Mouse (Mus musculus) liver, embryonic 12.5 days (tissue): ENCODE data around the gene Ntm. TPM values are rescaled to one million over a fixed set of nuclear protein-coding genes. Genes with fewer than 3 reads are reported as not detected.

Experiments used
- ATAC-seq: fragments of 200-750 bp; cut with Nextera tagmentation; 2 replicates; pipeline ENCODE4 v1.8.0; 2017; ENCODE audit warnings: moderate number of reproducible peaks, mild to moderate bottlenecking, moderate library complexity
- H3K27ac ChIP-seq: fragments of 300-500 bp; sonication (generic); 2 replicates; pipeline ENCODE4 v1.5.1; 2016; ENCODE audit warnings: mild to moderate bottlenecking
- H3K27me3 ChIP-seq: fragments of 300-500 bp; sonication (generic); replicated peaks from 2 replicates; pipeline ENCODE4 v1.6.1; 2016; ENCODE audit warnings: mild to moderate bottlenecking, moderate library complexity
- H3K36me3 ChIP-seq: fragments of 300-500 bp; sonication (generic); 2 replicates; pipeline ENCODE4 v1.6.1; 2016; ENCODE audit warnings: mild to moderate bottlenecking, moderate library complexity
- H3K4me1 ChIP-seq: fragments of 300-500 bp; sonication (generic); 2 replicates; pipeline ENCODE4 v1.6.1; 2016
- H3K4me2 ChIP-seq: fragments of 300-500 bp; sonication (generic); 2 replicates; pipeline ENCODE4 v1.6.1; 2016; ENCODE audit warnings: mild to moderate bottlenecking, moderate library complexity
- H3K4me3 ChIP-seq: fragments of 300-500 bp; sonication (generic); 2 replicates; pipeline ENCODE4 v1.5.1; 2016; ENCODE audit warnings: mild to moderate bottlenecking, moderate library complexity
- H3K9ac ChIP-seq: fragments of 300-500 bp; sonication (generic); 2 replicates; pipeline ENCODE4 v1.6.1; 2016; ENCODE audit warnings: mild to moderate bottlenecking, moderate library complexity
- H3K9me3 ChIP-seq: fragments of 300-500 bp; sonication (generic); replicated peaks from 2 replicates; pipeline ENCODE4 v1.6.1; 2016; ENCODE audit warnings: mild to moderate bottlenecking, moderate library complexity
- WGBS: fragments of 180-500 bp; shearing (Covaris S2); methylation state at CpG from one replicate; pipeline ENCODE4 v1.1.7; 2016; ENCODE audit not compliant: insufficient replicate concordance; 5-methylcytosine and 5-hydroxymethylcytosine counted together
- polyA plus RNA-seq: library from polyadenylated mRNA; unstranded; fragments of >200 nt; fragmentation: Nextera tagmentation; extraction: Ambion mirVana; gene quantifications from 2 replicates; pipeline ENCODE4 v1.2.1, GENCODE M21; 2016

Gene Ntm
- polyA plus RNA-seq, 1 experiment from 2014 or later: 1.7 TPM

- ATAC-seq: no peak
- Histone ChIP-seq H3K27ac (no peak overlapping the region), H3K36me3 (no peaks in the 10 kb centered on the region), H3K27me3 (no peaks in the 10 kb centered on the region), H3K4me3 (no peak overlapping the region), H3K4me1 (no peaks in the 10 kb centered on the region), H3K9me3 (no peaks in the 10 kb centered on the region), H3K9ac (no peak overlapping the region), H3K4me2 (no peak overlapping the region)
- 46% methylated on average over 8 of the region's 8 CpGs for WGBS
These were observed 317.0 kb downstream of the Ntm start for GRCm38 (mm10) chr9:29645796-29646400.

- H3K27ac ChIP-seq: no peak overlapping the region
- H3K36me3 ChIP-seq: no peaks in the 10 kb centered on the region
- H3K27me3 ChIP-seq: no peaks in the 10 kb centered on the region
- no peak overlapping the region for H3K4me3 ChIP-seq
- ATAC-seq: no peak
- H3K4me1 ChIP-seq: no peaks in the 10 kb centered on the region
- H3K9me3 ChIP-seq: no peaks in the 10 kb centered on the region
- no peak overlapping the region for H3K4me2 ChIP-seq
- H3K9ac ChIP-seq: no peak overlapping the region
- 12% methylated on average over 11 of the region's 11 CpGs for WGBS
These were observed 319.8 kb downstream of the Ntm start for GRCm38 (mm10) chr9:29642997-29643657.

GRCm38 (mm10) chr9:29637335-29637734, 325.6 kb downstream of the Ntm start:
- ATAC-seq: no peak

GRCm38 (mm10) chr9:29617181-29617580, 345.8 kb downstream of the Ntm start:
- no peaks in the 10 kb centered on the region for H3K9me3 ChIP-seq
- H3K4me2 ChIP-seq: no peak overlapping the region
- no peaks in the 10 kb centered on the region for H3K4me1 ChIP-seq
- 62% methylated on average over 5 of the region's 5 CpGs for WGBS
- H3K36me3 ChIP-seq: no peaks in the 10 kb centered on the region
- no peaks in the 10 kb centered on the region for H3K27me3 ChIP-seq
- H3K9ac ChIP-seq: no peak overlapping the region
- no peak overlapping the region for H3K27ac ChIP-seq
- no peak overlapping the region for H3K4me3 ChIP-seq
- no peak for ATAC-seq

More at GRCm38 (mm10) chr9:29637335-29637734, 325.6 kb downstream of the Ntm start:
- WGBS: 69% methylated on average over 8 of the region's 8 CpGs
- Histone ChIP-seq H3K27ac (no peak overlapping the region), H3K4me1 (no peaks in the 10 kb centered on the region), H3K9me3 (no peaks in the 10 kb centered on the region), H3K27me3 (no peaks in the 10 kb centered on the region), H3K36me3 (no peaks in the 10 kb centered on the region), H3K9ac (no peak overlapping the region), H3K4me3 (no peak overlapping the region), H3K4me2 (no peak overlapping the region)

GRCm38 (mm10) chr9:29612020-29612612, 350.8 kb downstream of the Ntm start:
- Histone ChIP-seq H3K27me3 (no peaks in the 10 kb centered on the region), H3K4me1 (no peaks in the 10 kb centered on the region), H3K27ac (no peak overlapping the region), H3K36me3 (no peaks in the 10 kb centered on the region), H3K4me2 (no peak overlapping the region), H3K4me3 (no peak overlapping the region), H3K9ac (no peak overlapping the region), H3K9me3 (no peaks in the 10 kb centered on the region)
- 70% methylated on average over 7 of the region's 7 CpGs for WGBS
- no peak for ATAC-seq

GRCm38 (mm10) chr9:29610867-29611266, 352.1 kb downstream of the Ntm start:
- ATAC-seq: no peak
- WGBS: 75% methylated on average over 2 of the region's 2 CpGs

GRCm38 (mm10) chr9:29597665-29598064, 365.3 kb downstream of the Ntm start:
- Histone ChIP-seq H3K4me1 (no peaks in the 10 kb centered on the region), H3K9me3 (no peaks in the 10 kb centered on the region), H3K4me2 (no peak overlapping the region), H3K9ac (no peak overlapping the region), H3K36me3 (no peaks in the 10 kb centered on the region), H3K27me3 (no peaks in the 10 kb centered on the region), H3K4me3 (no peak overlapping the region), H3K27ac (no peak overlapping the region)
- no peak for ATAC-seq
- 32% methylated on average over 4 of the region's 4 CpGs for WGBS

More at GRCm38 (mm10) chr9:29610867-29611266, 352.1 kb downstream of the Ntm start:
- Histone ChIP-seq H3K27me3 (no peaks in the 10 kb centered on the region), H3K4me1 (no peaks in the 10 kb centered on the region), H3K36me3 (no peaks in the 10 kb centered on the region), H3K27ac (no peak overlapping the region), H3K4me3 (no peak overlapping the region), H3K4me2 (no peak overlapping the region), H3K9me3 (no peaks in the 10 kb centered on the region), H3K9ac (no peak overlapping the region)

- H3K4me2 ChIP-seq: no peak overlapping the region
- H3K36me3 ChIP-seq: no peaks in the 10 kb centered on the region
- ATAC-seq: no peak
- H3K4me1 ChIP-seq: no peaks in the 10 kb centered on the region
- 68% methylated on average over 9 of the region's 9 CpGs for WGBS
- no peak overlapping the region for H3K27ac ChIP-seq
- H3K4me3 ChIP-seq: no peak overlapping the region
- H3K9me3 ChIP-seq: no peaks in the 10 kb centered on the region
- H3K27me3 ChIP-seq: no peaks in the 10 kb centered on the region
- no peak overlapping the region for H3K9ac ChIP-seq
These were observed 367.6 kb downstream of the Ntm start for GRCm38 (mm10) chr9:29595321-29595720.

- ATAC-seq: no peak
- H3K36me3 ChIP-seq: no peaks in the 10 kb centered on the region
- no peaks in the 10 kb centered on the region for H3K9me3 ChIP-seq
- 66% methylated on average over 21 of the region's 21 CpGs for WGBS
- H3K4me3 ChIP-seq: no peak overlapping the region
- no peak overlapping the region for H3K4me2 ChIP-seq
- no peak overlapping the region for H3K27ac ChIP-seq
- no peaks in the 10 kb centered on the region for H3K27me3 ChIP-seq
- no peak overlapping the region for H3K9ac ChIP-seq
- H3K4me1 ChIP-seq: no peaks in the 10 kb centered on the region
These were observed 368.2 kb downstream of the Ntm start for GRCm38 (mm10) chr9:29594537-29595294.

GRCm38 (mm10) chr9:29587376-29587775, 375.6 kb downstream of the Ntm start:
- Histone ChIP-seq H3K4me3 (no peak overlapping the region), H3K27ac (no peak overlapping the region), H3K9me3 (no peaks in the 10 kb centered on the region), H3K4me2 (no peak overlapping the region), H3K9ac (no peak overlapping the region), H3K27me3 (no peaks in the 10 kb centered on the region), H3K36me3 (no peaks in the 10 kb centered on the region), H3K4me1 (no peaks in the 10 kb centered on the region)
- 67% methylated on average over 5 of the region's 5 CpGs for WGBS
- ATAC-seq: no peak

- ATAC-seq: no peak
- Histone ChIP-seq H3K4me2 (no peak overlapping the region), H3K27me3 (no peaks in the 10 kb centered on the region), H3K36me3 (no peaks in the 10 kb centered on the region), H3K9me3 (no peaks in the 10 kb centered on the region), H3K4me3 (no peak overlapping the region), H3K27ac (no peak overlapping the region), H3K4me1 (no peaks in the 10 kb centered on the region), H3K9ac (no peak overlapping the region)
- WGBS: 77% methylated on average over 10 of the region's 10 CpGs
These were observed 376.6 kb downstream of the Ntm start for GRCm38 (mm10) chr9:29586381-29586770.
